Mouse (Mus musculus) liver, adult 2 months (tissue): ENCODE data around the gene Gm10644. TPM values are rescaled to one million over a fixed set of nuclear protein-coding genes. Genes with fewer than 3 reads are reported as not detected.
"Not testable (repeated sequence)": the region's sequence is repeated elsewhere in the genome, so short reads cannot be mapped to it uniquely, and the experiment has no call there.

ENCODE experiments used
- DNase-seq: peaks from one replicate; pipeline ENCODE4 v3.0.0-alpha.2; 2011; ENCODE audit warnings: low read depth, low spot score; ENCODE audit errors: extremely low read depth
- H3K27ac ChIP-seq: fragments of 200-500 bp; replicated peaks from 2 replicates; pipeline ENCODE4 v1.5.1; 2012; ENCODE audit warnings: low read depth, mild to moderate bottlenecking, control low read depth, inconsistent platforms, low read length; ENCODE audit not compliant: insufficient read depth
- H3K27me3 ChIP-seq: fragments of 200-500 bp; 2 replicates; pipeline ENCODE4 v1.6.1; 2012; ENCODE audit warnings: mild to moderate bottlenecking, moderate library complexity, low read length, inconsistent platforms; ENCODE audit not compliant: control insufficient read depth, insufficient read depth
- H3K36me3 ChIP-seq: fragments of 200-500 bp; 2 replicates; pipeline ENCODE4 v1.6.1; 2012; ENCODE audit warnings: low read length, inconsistent platforms; ENCODE audit not compliant: control insufficient read depth, insufficient read depth
- H3K4me1 ChIP-seq: fragments of 200-500 bp; 2 replicates; pipeline ENCODE4 v1.6.1; 2011; ENCODE audit warnings: low read length; ENCODE audit not compliant: control insufficient read depth, insufficient read depth
- H3K4me3 ChIP-seq: fragments of 200-500 bp; 2 replicates; pipeline ENCODE4 v1.5.1; 2011; ENCODE audit warnings: low read depth, mild to moderate bottlenecking, control low read depth, low read length, moderate library complexity; ENCODE audit not compliant: insufficient read depth
- H3K79me2 ChIP-seq: fragments of 200-500 bp; 2 replicates; pipeline ENCODE4 v1.6.1; 2012; ENCODE audit warnings: inconsistent platforms, mild to moderate bottlenecking, low read length, moderate library complexity; ENCODE audit not compliant: control insufficient read depth, insufficient read depth
- H3K9ac ChIP-seq: fragments of 200-500 bp; 2 replicates; pipeline ENCODE4 v1.6.1; 2012; ENCODE audit warnings: low read depth, mild to moderate bottlenecking, control low read depth, inconsistent platforms, low read length
- CTCF ChIP-seq: fragments of 200-500 bp; IDR thresholded peaks from 2 replicates; pipeline ENCODE4 v1.5.1; 2011; ENCODE audit warnings: low read depth, low read length, control low read depth
- POLR2A ChIP-seq: fragments of 200-500 bp; IDR thresholded peaks from 2 replicates; pipeline ENCODE4 v1.6.1; 2011; ENCODE audit warnings: low read length, control low read depth; ENCODE audit not compliant: insufficient read depth; ENCODE audit errors: extremely low read depth
- WGBS: fragments of 180-500 bp; shearing (Covaris S2); methylation state at CpG from one replicate; pipeline ENCODE4 v1.1.7; 2018; 5-methylcytosine and 5-hydroxymethylcytosine counted together
- polyA plus RNA-seq: library from polyadenylated mRNA; depleted of rRNA; stranded (reverse); fragments of >200 nt; gene quantifications from 2 replicates; pipeline ENCODE4 v1.2.3, GENCODE M21; 2012
- total RNA-seq: library from RNA; depleted of rRNA; stranded (reverse); fragments of >200 nt; gene quantifications from 2 replicates; pipeline ENCODE4 v1.2.3, GENCODE M21; 2014

The Gm10644 gene
- total and polyA plus RNA-seq, 2 experiments = 1.8 to 4.0 TPM

GRCm38 (mm10) chr8:83995973-83996372 is 41.0 kb upstream of the Gm10644 start:
- Histone ChIP-seq H3K4me1 (peaks cover 12% of the 10 kb centered on the region), H3K9ac (no peak overlapping the region), H3K36me3 (peaks cover 9% of the 10 kb centered on the region), H3K27me3 (no peaks in the 10 kb centered on the region), H3K27ac (no peak overlapping the region), H3K79me2 (no peaks in the 10 kb centered on the region), H3K4me3 (no peak overlapping the region)
- no peak for DNase-seq
- no peak for TF ChIP-seq CTCF
- TF ChIP-seq POLR2A = no peak
- WGBS = 60% methylated on average over 12 of the region's 12 CpGs

- 60% methylated on average over 3 of the region's 3 CpGs for WGBS
- Histone ChIP-seq H3K4me3 (no peak overlapping the region), H3K27me3 (no peaks in the 10 kb centered on the region), H3K36me3 (peaks cover 16% of the 10 kb centered on the region), H3K4me1 (peaks cover 6% of the 10 kb centered on the region), H3K9ac (no peak overlapping the region), H3K79me2 (no peaks in the 10 kb centered on the region), H3K27ac (no peak overlapping the region)
- no peak for DNase-seq
- TF ChIP-seq POLR2A (no peak), CTCF (no peak)
Measured at GRCm38 (mm10) chr8:83994030-83994429, 39.0 kb upstream of the Gm10644 start.

GRCm38 (mm10) chr8:83992488-83992887 is 37.5 kb upstream of the Gm10644 start:
- Histone ChIP-seq H3K9ac (no peak overlapping the region), H3K27ac (no peak overlapping the region), H3K4me3 (no peak overlapping the region), H3K79me2 (no peaks in the 10 kb centered on the region), H3K27me3 (no peaks in the 10 kb centered on the region), H3K4me1 (no peaks in the 10 kb centered on the region; the same call in 1 of the 2 replicates), H3K36me3 (peaks cover 32% of the 10 kb centered on the region)
- WGBS = 56% methylated on average over 2 of the region's 2 CpGs
- no peak for DNase-seq
- TF ChIP-seq CTCF (no peak), POLR2A (no peak)

GRCm38 (mm10) chr8:83990170-83990569 is 35.2 kb upstream of the Gm10644 start:
- Histone ChIP-seq H3K4me1 (no peaks in the 10 kb centered on the region), H3K4me3 (no peak overlapping the region), H3K27me3 (no peaks in the 10 kb centered on the region), H3K9ac (no peak overlapping the region), H3K79me2 (no peaks in the 10 kb centered on the region), H3K27ac (no peak overlapping the region), H3K36me3 (peaks cover 47% of the 10 kb centered on the region)
- DNase-seq = no peak
- TF ChIP-seq CTCF (no peak), POLR2A (no peak)
- 93% methylated on average over 14 of the region's 14 CpGs for WGBS

GRCm38 (mm10) chr8:83989243-83989642 is 34.2 kb upstream of the Gm10644 start:
- no peak for DNase-seq
- Histone ChIP-seq H3K27ac (no peak overlapping the region), H3K79me2 (no peaks in the 10 kb centered on the region), H3K27me3 (no peaks in the 10 kb centered on the region), H3K4me1 (no peaks in the 10 kb centered on the region), H3K9ac (no peak overlapping the region), H3K36me3 (peaks cover 52% of the 10 kb centered on the region), H3K4me3 (no peak overlapping the region)
- 82% methylated on average over 7 of the region's 7 CpGs for WGBS
- TF ChIP-seq POLR2A = no peak
- TF ChIP-seq CTCF = no peak

- peaks cover 32% of the 10 kb centered on the region for H3K36me3 ChIP-seq
- not testable (repeated sequence) for H3K27ac ChIP-seq, H3K4me1 ChIP-seq, H3K27me3 ChIP-seq, H3K4me3 ChIP-seq, H3K9ac ChIP-seq, H3K79me2 ChIP-seq, DNase-seq
- WGBS = 97% methylated on average over 2 of the region's 2 CpGs
Measured at GRCm38 (mm10) chr8:83983222-83983621, 28.2 kb upstream of the Gm10644 start.
